Mouse (Mus musculus): Measurements from ENCODE around the gene Frmd4b.

GRCm38 (mm10) chr6:97308562-97308961, 308.8 kb downstream of the Frmd4b start:
- no peak for TF ChIP-seq CTCF (IDR thresholded peaks at IDR 0.05; ENCODE audit: borderline replicate concordance, insufficient read depth, low read depth, low read length)
- no peak for TF ChIP-seq POLR2A (IDR thresholded peaks at IDR 0.05; ENCODE audit: borderline replicate concordance, insufficient read depth, low read length)

Data from cerebellum, adult 2 months (tissue).